Mouse (Mus musculus): ENCODE results near the gene Il1r1. TPM values are rescaled to one million over a fixed set of nuclear protein-coding genes. Genes with fewer than 3 reads are reported as not detected.

The Il1r1 gene
- total RNA-seq, 2 experiments from 2014 or later = 8.9 to 11.2 TPM

- H3K27ac ChIP-seq = no peak overlapping the region
- TF ChIP-seq CTCF (conservative IDR thresholded peaks at IDR 0.05) = no peak
- H3K4me3 ChIP-seq = no peak overlapping the region
- DNase-seq (ENCODE audit: low spot score in 2 of 2) = no peak
Observed at GRCm38 (mm10) chr1:40217521-40217920, 7.4 kb upstream of the Il1r1 start.

DNA sequence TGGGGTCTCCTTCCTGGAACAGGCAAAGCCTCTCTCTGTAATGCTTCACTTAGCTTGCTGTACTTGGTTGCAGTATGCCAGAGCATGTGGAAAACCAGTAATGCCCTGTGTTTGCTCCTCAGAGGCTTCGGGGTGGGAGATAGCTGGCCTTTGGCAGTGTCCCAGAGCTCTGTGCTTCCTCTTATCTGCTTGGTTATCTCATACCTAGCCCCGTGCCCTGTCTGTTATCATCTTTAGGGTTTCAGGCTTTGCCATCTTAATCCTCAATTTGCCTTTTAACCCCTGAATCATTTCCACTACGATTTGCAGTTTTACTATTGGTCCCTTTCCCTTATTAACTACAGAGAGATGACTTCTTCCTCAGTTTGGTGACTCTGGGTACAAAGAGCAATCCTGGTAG, 6.3 kb upstream of the Il1r1 start:
- DNase-seq (ENCODE audit: low spot score in 2 of 2) = no peak
- Histone ChIP-seq H3K27ac (no peak overlapping the region), H3K4me3 (no peak overlapping the region)
- TF ChIP-seq CTCF (conservative IDR thresholded peaks at IDR 0.05) = no peak

GRCm38 (mm10) chr1:40220549-40220948, 4.3 kb upstream of the Il1r1 start:
- TF ChIP-seq CTCF (conservative IDR thresholded peaks at IDR 0.05) = no peak
- Histone ChIP-seq H3K27ac (no peak overlapping the region), H3K4me3 (no peak overlapping the region)
- DNase-seq (ENCODE audit: low spot score in 2 of 2) = no peak

- no peak overlapping the region for H3K27ac ChIP-seq
- no peak for TF ChIP-seq CTCF (conservative IDR thresholded peaks at IDR 0.05)
- no peak for DNase-seq (ENCODE audit: low spot score in 2 of 2)
Observed at GRCm38 (mm10) chr1:40221864-40222263, 3.0 kb upstream of the Il1r1 start.

GRCm38 (mm10) chr1:40222680-40223079, 2.2 kb upstream of the Il1r1 start:
- TF ChIP-seq CTCF (conservative IDR thresholded peaks at IDR 0.05) = no peak
- no peak overlapping the region for H3K27ac ChIP-seq
- H3K4me3 ChIP-seq = no peak overlapping the region
- DNase-seq (ENCODE audit: low spot score in 2 of 2) = no peak

More at GRCm38 (mm10) chr1:40221864-40222263, 3.0 kb upstream of the Il1r1 start:
- H3K4me3 ChIP-seq = no peak overlapping the region

DNA sequence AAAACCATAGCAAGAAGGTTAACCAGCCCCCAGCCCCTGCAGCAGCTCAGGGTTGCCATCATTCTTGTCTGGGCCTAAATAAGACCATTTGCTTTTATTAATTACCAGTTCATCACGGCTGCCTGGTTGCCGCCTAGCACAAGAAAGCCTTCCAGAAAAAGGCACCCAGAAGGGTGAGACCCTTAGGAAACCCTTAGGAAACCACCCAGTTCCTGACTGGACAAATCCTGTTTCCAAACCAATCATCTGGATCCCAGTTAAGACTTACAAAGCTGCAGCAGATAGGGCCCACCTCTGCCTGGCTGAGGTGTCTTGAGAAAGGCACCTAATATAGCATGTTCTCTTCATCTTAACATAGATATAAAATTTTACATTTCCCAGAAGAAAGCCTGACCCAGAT, 1.3 kb upstream of the Il1r1 start:
- Histone ChIP-seq H3K4me3 (no peak overlapping the region), H3K27ac (no peak overlapping the region)
- no peak for TF ChIP-seq CTCF (conservative IDR thresholded peaks at IDR 0.05)
- DNase-seq (ENCODE audit: low spot score in 2 of 2) = no peak

DNA sequence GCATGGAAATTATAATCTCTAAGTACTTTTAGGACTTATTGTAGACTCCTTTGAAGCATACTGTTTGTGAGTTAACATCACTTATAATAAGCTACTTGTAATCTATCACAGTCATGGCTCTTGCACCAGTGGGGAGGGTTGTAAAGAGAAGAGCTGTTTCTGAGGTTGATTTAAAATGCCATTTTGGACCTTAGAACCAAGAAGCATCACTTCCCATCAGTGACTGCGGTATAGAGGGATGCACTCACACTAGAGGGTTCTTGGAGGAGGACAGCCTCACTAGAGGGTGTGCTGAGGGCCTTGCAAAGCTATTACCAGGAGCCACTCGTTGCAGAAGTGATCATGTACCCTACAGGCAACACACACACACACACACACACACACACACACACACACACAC, 700 bp downstream of the Il1r1 start:
- no peak overlapping the region for H3K4me3 ChIP-seq
- TF ChIP-seq CTCF (conservative IDR thresholded peaks at IDR 0.05) = no peak
- DNase-seq (ENCODE audit: low spot score in 2 of 2) = no peak
- no peak overlapping the region for H3K27ac ChIP-seq

GRCm38 (mm10) chr1:40229033-40229432, 4.2 kb downstream of the Il1r1 start:
- TF ChIP-seq CTCF (conservative IDR thresholded peaks at IDR 0.05) = no peak
- Histone ChIP-seq H3K27ac (no peak overlapping the region), H3K4me3 (no peak overlapping the region)
- no peak for DNase-seq (ENCODE audit: low spot score in 2 of 2)

DNA sequence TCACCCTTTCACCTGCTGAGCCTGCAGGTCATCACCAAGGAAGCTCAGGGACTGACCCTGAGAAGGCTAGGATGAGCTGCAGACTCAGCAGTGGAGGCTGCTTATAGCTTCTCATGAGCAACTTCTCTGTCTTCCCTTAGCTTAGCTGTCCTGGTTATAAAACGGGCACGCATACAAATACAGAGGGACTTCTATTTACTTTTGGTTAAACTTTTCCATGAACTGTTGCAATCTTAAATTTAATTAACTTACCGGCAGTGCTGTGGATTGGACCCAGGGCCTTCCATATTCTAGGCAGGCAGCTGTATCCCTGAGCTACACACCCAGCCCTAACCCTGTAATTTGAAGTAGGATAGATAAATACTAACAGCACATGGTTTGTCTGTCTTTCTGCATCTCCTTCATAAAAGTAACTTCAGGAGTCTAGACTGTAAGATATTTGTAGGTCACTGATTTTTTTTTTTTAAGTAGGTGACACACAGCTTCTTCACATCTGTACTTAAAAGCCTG, 4.9 kb downstream of the Il1r1 start:
- TF ChIP-seq CTCF (conservative IDR thresholded peaks at IDR 0.05) = no peak
- Histone ChIP-seq H3K4me3 (no peak overlapping the region), H3K27ac (no peak overlapping the region)
- no peak for DNase-seq (ENCODE audit: low spot score in 2 of 2)

DNA sequence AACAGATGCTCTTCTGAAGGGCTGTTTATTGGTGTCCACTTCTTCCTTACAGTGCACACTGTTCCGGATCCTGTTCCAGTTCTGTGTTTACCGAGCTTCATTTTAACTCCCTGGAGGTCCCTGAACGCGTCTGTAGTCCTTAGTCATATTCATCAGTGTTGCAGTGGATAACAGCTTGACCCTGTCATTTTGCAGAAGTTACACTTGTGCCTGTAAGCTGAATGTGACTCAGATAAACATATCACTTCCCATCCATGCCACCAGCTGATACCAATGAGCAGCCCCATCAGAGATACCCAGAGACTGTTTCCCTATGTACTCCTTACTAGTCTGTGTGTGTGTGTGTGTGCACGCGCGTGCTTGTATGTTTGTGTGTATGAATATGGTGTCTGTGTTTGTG, 5.5 kb downstream of the Il1r1 start:
- no peak overlapping the region for H3K4me3 ChIP-seq
- TF ChIP-seq CTCF (conservative IDR thresholded peaks at IDR 0.05) = no peak
- H3K27ac ChIP-seq = no peak overlapping the region
- DNase-seq (ENCODE audit: low spot score in 2 of 2) = no peak

- no peak for DNase-seq (ENCODE audit: low spot score in 2 of 2)
- Histone ChIP-seq H3K4me3 (no peak overlapping the region), H3K27ac (no peak overlapping the region)
- TF ChIP-seq CTCF (conservative IDR thresholded peaks at IDR 0.05) = no peak
Observed at GRCm38 (mm10) chr1:40231116-40231515, 6.2 kb downstream of the Il1r1 start.

- no peak overlapping the region for H3K4me3 ChIP-seq
- DNase-seq (ENCODE audit: low spot score in 2 of 2) = no peak
- H3K27ac ChIP-seq = no peak overlapping the region
- TF ChIP-seq CTCF (conservative IDR thresholded peaks at IDR 0.05) = no peak
Observed at GRCm38 (mm10) chr1:40233217-40233616, 8.3 kb downstream of the Il1r1 start.

GRCm38 (mm10) chr1:40233621-40234020, 8.7 kb downstream of the Il1r1 start:
- no peak for TF ChIP-seq CTCF (conservative IDR thresholded peaks at IDR 0.05)
- Histone ChIP-seq H3K4me3 (no peak overlapping the region), H3K27ac (no peak overlapping the region)
- no peak for DNase-seq (ENCODE audit: low spot score in 2 of 2)

DNA sequence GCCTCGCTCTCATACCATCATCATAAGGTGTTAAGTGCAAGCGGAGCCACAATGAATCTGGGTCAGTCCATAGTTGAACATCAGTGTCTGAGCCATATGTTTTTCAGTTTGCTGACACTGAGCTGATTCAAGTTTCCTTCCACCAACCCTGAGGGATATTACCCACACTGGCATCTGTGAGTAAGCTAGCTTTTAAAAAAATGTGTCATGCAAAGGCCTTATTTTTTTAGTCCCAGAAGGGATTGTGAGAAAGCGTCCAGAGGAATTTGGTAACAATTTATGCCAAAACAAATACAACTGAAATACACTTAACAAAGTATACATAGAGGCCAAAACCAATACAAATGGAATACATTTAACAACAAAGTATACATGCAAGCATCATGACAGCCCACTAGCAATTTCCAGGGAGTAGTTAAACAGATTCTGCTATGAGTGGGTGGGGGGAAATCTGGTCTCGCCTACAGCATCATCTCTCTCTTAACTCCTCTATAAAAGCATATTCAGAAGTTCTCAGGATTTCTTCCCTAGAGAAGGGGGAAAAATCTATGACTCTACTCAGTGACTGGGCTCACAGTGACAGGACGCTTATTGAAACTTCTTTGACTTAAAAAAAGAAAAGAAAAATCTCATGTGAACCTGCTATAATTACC, 10.8 kb downstream of the Il1r1 start:
- no peak overlapping the region for H3K4me3 ChIP-seq
- peak in 1 of 2 experiments; percentile 35 for DNase-seq (ENCODE audit: low spot score in 2 of 2)
- TF ChIP-seq CTCF (conservative IDR thresholded peaks at IDR 0.05) = no peak
- H3K27ac ChIP-seq = peak overlapping the region; percentile 36; the same call in 1 of the 2 replicates
